Mouse (Mus musculus) forebrain, embryonic 16.5 days (tissue): ENCODE measurements around the gene Lrrc4. TPM values are rescaled to one million over a fixed set of nuclear protein-coding genes. Genes with fewer than 3 reads are reported as not detected.

ENCODE experiments used
- ATAC-seq: fragments of 200-750 bp; cut with Nextera tagmentation; 2 replicates; pipeline ENCODE4 v1.8.0; 2017; ENCODE audit warnings: mild to moderate bottlenecking, moderate library complexity
- H3K27ac ChIP-seq: fragments of 300-500 bp; sonication (generic); 2 replicates; pipeline ENCODE4 v1.5.1; 2014; ENCODE audit warnings: low read length, control low read depth
- H3K27me3 ChIP-seq: fragments of 300-500 bp; sonication (generic); replicated peaks from 2 replicates; pipeline ENCODE4 v1.6.1; 2014; ENCODE audit warnings: low read length; ENCODE audit not compliant: control insufficient read depth, insufficient read depth
- H3K36me3 ChIP-seq: fragments of 300-500 bp; sonication (generic); 2 replicates; pipeline ENCODE4 v1.6.1; 2014; ENCODE audit not compliant: control insufficient read depth, insufficient read depth
- H3K4me1 ChIP-seq: fragments of 300-500 bp; sonication (generic); replicated peaks from 2 replicates; pipeline ENCODE4 v1.6.1; 2014; ENCODE audit warnings: low read length; ENCODE audit not compliant: control insufficient read depth, insufficient read depth
- H3K4me2 ChIP-seq: fragments of 300-500 bp; sonication (generic); 2 replicates; pipeline ENCODE4 v1.6.1; 2014; ENCODE audit warnings: mild to moderate bottlenecking, low read length, control low read depth
- H3K4me3 ChIP-seq: fragments of 300-500 bp; sonication (generic); replicated peaks from 2 replicates; pipeline ENCODE4 v1.5.1; 2014; ENCODE audit warnings: mild to moderate bottlenecking, low read length, control low read depth
- H3K9ac ChIP-seq: fragments of 300-500 bp; sonication (generic); replicated peaks from 2 replicates; pipeline ENCODE4 v1.6.1; 2014; ENCODE audit warnings: low read depth, low read length, control low read depth
- H3K9me3 ChIP-seq: fragments of 300-500 bp; sonication (generic); 2 replicates; pipeline ENCODE4 v1.6.1; 2016; ENCODE audit warnings: low read length; ENCODE audit not compliant: control insufficient read depth
- WGBS: fragments of 180-500 bp; shearing (Covaris S2); extraction: QIAGEN DNeasy Blood & Tissue Kit; methylation state at CpG from one replicate; pipeline ENCODE4 v1.1.7; 2014; 5-methylcytosine and 5-hydroxymethylcytosine counted together
- polyA plus RNA-seq: library from polyadenylated mRNA; unstranded; fragments of >200 nt; fragmentation: Nextera tagmentation; extraction: Ambion mirVana; gene quantifications from 2 replicates; pipeline ENCODE4 v1.2.1, GENCODE M21; 2015

Gene Lrrc4
- polyA plus RNA-seq, 1 experiment from 2014 or later, result 8.4 TPM

DNA sequence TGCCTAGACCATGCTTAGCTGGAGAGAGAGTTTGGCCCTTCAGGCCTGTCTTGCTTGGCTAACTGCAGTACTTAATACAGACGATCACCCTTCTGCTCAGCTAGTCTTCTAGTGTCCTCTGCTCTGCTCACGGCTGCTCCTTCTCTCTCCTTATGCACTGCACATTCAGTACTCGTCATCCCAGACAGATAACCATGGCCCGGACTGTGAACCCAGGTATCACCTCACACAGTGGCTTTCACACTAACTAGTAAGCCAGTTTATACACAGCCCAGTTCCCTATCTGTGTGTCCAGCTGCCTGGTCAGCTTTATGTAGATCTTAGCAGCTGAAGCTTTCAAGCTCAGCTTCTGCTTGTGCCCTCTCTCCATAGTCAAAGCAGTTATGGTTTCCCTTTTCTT is 210.1 kb downstream of the Lrrc4 start:
- Histone ChIP-seq H3K4me1 (peaks cover 17% of the 10 kb centered on the region), H3K9me3 (no peaks in the 10 kb centered on the region), H3K27ac (no peak overlapping the region), H3K4me2 (no peak overlapping the region), H3K4me3 (no peak overlapping the region), H3K36me3 (no peaks in the 10 kb centered on the region), H3K9ac (no peak overlapping the region), H3K27me3 (no peaks in the 10 kb centered on the region)
- WGBS, result 96% methylated on average over 4 of the region's 4 CpGs
- ATAC-seq, result no peak

DNA sequence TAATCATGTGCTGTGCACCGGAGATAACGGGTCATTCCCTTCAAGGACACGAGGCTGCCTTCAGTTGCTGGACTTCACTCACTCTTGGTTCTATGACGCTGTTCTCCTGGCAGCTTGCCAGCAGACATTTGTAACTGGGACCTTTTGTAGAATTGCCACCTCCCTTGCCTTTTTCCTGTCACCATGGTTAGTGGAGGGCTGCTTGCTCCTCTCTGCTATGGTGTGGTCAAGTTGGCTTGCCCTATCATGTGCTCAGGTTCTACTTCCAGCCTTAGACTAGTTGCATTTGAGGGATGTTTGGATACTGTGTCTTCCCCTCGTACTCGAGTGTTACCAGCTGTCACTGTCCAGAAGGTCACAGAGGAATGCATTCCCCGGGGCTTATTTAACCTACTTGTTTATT is 212.8 kb downstream of the Lrrc4 start:
- Histone ChIP-seq H3K9me3 (no peaks in the 10 kb centered on the region), H3K27ac (no peak overlapping the region), H3K9ac (no peak overlapping the region), H3K27me3 (no peaks in the 10 kb centered on the region), H3K36me3 (no peaks in the 10 kb centered on the region), H3K4me1 (peaks cover 31% of the 10 kb centered on the region), H3K4me2 (no peak overlapping the region), H3K4me3 (no peak overlapping the region)
- 19% methylated on average over 7 of the region's 7 CpGs for WGBS
- peak; percentile 29; the same call in 1 of the 2 replicates for ATAC-seq

DNA sequence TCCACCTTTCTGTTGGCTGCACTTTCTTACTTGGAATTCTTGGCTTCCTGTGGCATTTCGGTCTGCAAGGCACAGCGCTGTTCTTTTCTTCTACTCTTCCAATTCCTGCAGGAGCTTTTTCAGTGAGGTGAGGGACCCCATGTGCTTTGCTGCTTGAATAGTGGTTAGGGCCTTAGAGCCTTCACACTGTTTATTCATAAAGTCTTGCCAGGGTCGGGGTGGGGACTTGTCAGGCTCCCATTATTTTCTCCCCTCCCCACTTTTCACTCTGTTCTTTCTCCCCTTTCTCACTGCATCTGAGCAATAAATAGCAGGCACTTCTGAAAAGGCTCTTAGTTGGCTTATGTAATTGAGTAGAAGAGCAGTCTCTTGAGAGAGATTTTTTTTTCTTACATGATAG is 213.2 kb downstream of the Lrrc4 start:
- WGBS, result 12% methylated on average over 3 of the region's 3 CpGs
- Histone ChIP-seq H3K27ac (peak overlapping the region; percentile 28; the same call in 1 of the 2 replicates), H3K36me3 (no peaks in the 10 kb centered on the region), H3K4me1 (peaks cover 31% of the 10 kb centered on the region), H3K4me2 (no peak overlapping the region), H3K4me3 (no peak overlapping the region), H3K27me3 (no peaks in the 10 kb centered on the region), H3K9ac (no peak overlapping the region), H3K9me3 (no peaks in the 10 kb centered on the region)
- peak; percentile 52 for ATAC-seq

DNA sequence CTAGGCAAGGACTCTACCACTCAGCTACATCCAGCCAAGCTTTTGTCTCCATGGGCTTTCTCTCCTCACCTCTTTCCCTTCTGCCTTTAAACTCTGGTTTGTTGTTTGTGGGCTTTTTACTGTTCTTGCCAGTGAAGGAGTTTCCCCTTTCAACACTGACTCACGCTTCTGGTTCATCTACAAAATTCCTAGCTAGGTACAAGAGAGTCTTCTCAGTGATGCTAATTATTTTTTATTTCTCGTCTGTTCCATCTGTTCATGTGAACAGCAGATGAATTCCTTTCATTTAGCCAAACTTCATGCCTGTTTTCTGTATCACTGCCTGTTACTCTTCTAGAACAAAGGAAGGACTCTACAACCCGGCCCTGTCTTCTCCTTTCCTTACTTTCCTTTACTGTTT is 215.6 kb downstream of the Lrrc4 start:
- no peak overlapping the region for H3K4me2 ChIP-seq
- H3K4me3 ChIP-seq, result no peak overlapping the region
- no peaks in the 10 kb centered on the region for H3K27me3 ChIP-seq
- H3K4me1 ChIP-seq, result peaks cover 31% of the 10 kb centered on the region
- no peak overlapping the region for H3K9ac ChIP-seq
- WGBS, result 27% methylated on average over 3 of the region's 3 CpGs
- peak overlapping the region; percentile 71 for H3K27ac ChIP-seq
- no peaks in the 10 kb centered on the region for H3K36me3 ChIP-seq
- ATAC-seq, result peak; percentile 32; the same call in 1 of the 2 replicates
- H3K9me3 ChIP-seq, result no peaks in the 10 kb centered on the region

DNA sequence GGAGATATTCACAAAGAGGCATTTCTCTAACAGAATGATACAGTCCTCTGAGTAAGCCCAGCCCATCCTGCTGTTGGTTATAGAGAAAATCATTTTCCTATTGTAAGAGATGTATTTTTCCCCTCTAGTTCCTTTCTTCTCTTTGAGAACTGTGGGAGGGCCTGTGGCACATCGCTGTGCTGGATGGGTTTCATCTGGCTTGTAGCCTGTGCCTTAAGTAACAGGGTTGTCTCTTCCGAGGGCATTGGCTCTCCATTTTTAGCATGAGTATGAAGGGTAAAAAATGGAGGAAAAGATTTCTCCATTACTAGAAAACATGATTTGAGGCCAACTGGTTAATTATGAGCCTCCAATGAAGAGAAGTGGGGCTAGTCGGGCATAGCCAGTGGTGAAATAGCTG is 216.1 kb downstream of the Lrrc4 start:
- H3K9me3 ChIP-seq, result no peaks in the 10 kb centered on the region
- 66% methylated on average over 3 of the region's 3 CpGs for WGBS
- ATAC-seq, result 0 out of 2 replicates have a peak, but pooled peaks have one; percentile 3

DNA sequence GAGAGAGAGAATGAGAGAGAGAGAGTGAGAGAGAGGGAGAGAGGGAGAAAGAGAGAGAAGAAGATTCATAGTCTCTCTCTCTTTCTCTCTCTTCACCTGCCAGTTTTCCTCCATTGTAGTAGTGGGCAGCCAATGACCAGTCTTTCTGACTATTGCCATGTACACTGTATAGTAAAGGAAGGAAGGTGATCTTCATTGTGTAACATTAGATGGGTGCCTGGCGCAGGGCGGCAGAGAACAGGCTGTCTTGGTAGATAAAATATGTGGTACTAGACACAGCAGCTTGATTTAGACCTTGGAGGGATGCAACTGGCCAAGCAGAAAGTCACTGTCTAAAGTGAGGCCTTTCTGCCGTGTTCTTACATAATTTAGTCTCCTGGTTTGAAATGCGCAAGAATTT is 216.7 kb downstream of the Lrrc4 start:
- ATAC-seq, result no peak
- H3K9ac ChIP-seq, result no peak overlapping the region
- WGBS, result 90% methylated on average over 4 of the region's 4 CpGs
- H3K27me3 ChIP-seq, result no peaks in the 10 kb centered on the region
- H3K9me3 ChIP-seq, result no peaks in the 10 kb centered on the region
- no peak overlapping the region for H3K4me2 ChIP-seq
- H3K27ac ChIP-seq, result no peak overlapping the region; the same call in 1 of the 2 replicates
- no peaks in the 10 kb centered on the region for H3K36me3 ChIP-seq
- no peak overlapping the region for H3K4me3 ChIP-seq
- H3K4me1 ChIP-seq, result peaks cover 31% of the 10 kb centered on the region

More for the DNA sequence above, 216.1 kb downstream of the Lrrc4 start:
- H3K9ac ChIP-seq, result no peak overlapping the region
- H3K27me3 ChIP-seq, result no peaks in the 10 kb centered on the region
- H3K4me1 ChIP-seq, result peaks cover 31% of the 10 kb centered on the region
- no peak overlapping the region for H3K4me2 ChIP-seq
- H3K27ac ChIP-seq, result 0 out of 2 replicates have a peak overlapping the region, but pooled peaks have one; percentile 71
- no peak overlapping the region for H3K4me3 ChIP-seq
- H3K36me3 ChIP-seq, result no peaks in the 10 kb centered on the region

DNA sequence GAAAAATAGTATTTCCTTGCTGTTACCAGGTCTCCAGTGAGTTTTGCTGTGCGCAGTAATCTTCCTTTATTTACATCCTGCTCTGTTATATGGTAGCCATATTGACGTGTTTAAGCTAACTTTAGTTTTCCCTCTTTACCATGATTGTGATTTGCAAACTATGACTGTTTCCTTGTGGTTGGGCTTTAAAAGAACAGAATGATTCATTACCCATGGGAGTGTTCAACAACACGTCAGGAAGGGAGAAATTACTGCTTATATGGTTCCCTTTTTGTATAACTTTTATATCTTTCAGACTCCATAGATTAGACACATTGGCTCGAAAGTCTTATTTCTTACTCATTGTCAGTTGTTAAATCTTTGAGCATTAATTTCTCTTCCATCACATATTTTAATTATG is 218.1 kb downstream of the Lrrc4 start:
- Histone ChIP-seq H3K36me3 (no peaks in the 10 kb centered on the region), H3K9me3 (no peaks in the 10 kb centered on the region), H3K4me1 (peaks cover 21% of the 10 kb centered on the region), H3K9ac (no peak overlapping the region), H3K27ac (no peak overlapping the region), H3K4me3 (no peak overlapping the region), H3K4me2 (no peak overlapping the region), H3K27me3 (no peaks in the 10 kb centered on the region)
- 88% methylated on average over 4 of the region's 4 CpGs for WGBS
- ATAC-seq, result no peak

Other genes with a start within 250 kb of the Lrrc4 start
- gene Lep, start 228.5 kb upstream of the Lrrc4 start, polyA plus RNA-seq, result not detected in 2 replicates